Mouse (Mus musculus) T-helper 2 cell (primary cell): ENCODE data around the gene Nck2.
"Not testable (repeated sequence)": the region's sequence is repeated elsewhere in the genome, so short reads cannot be mapped to it uniquely, and the experiment has no call there.

Source experiments
- in situ Hi-C: fragments of 300-600 bp; cut with MboI, MseI; formaldehyde crosslinking; loops from one replicate; pipeline ENCODE4 v1.15.1; 2025; ENCODE audit warnings: high pct_unique_total_duplicates

The Nck2 gene

DNA sequence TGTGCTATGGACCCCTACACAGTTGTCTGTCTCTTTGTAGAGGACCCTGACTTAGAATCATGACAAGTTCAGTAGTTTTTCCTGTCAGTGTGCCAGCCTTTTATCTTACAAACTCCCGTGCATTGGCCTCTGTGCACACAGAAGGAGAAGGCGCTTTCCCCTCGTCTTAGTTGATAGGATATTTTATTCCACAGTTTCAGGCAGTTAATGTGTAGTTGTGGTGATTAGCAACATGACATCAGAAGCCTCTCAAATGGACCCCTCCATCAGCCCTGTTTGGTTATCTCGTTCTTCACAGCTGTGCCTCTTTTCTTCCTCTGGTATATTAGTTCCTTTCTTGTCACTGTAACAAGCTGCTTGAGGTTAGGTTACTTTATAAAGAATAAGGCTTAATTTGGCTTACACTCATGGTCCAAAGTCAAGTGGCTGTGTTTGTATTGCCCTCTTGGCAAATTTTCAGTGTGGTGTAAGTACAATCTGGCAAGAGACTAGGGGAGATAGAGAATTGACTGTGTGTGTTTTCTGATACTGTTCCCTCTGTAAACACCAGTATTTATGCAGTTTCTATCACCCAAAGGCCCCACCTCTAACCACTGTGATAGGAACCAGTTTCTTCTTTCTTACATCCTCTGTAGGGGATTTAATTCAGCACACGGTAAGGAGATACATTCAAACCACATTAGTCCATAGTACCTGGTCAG, 89.8 kb downstream of the Nck2 start:
- in situ Hi-C loops: loop anchor here (10.0 kb wide), 1 partner anchor 401 kb away; the partner anchor contains the start of gene Tpp2

DNA sequence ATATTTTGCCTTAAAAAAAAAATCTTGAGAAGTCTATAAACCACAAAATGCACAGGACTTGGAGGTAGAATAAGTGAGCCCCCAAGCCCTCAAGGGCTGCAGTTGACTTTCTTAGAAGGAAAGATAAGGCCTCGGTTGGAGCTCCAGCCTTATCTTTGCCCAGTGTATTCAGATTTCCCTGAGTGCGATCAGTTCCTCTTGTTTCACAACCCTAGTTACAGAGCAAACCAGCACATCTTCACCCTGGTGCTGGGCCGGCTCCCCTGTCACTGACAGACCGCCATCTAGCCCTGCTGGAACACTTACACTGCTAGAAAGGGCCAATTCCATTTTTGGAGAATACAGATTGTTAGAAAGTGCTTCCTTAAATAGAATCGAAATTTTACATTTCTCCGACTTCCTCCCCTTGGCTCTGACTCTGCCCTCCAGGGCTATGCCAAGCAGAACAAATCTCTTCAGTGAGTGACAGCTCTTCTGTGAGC, 91.2 kb downstream of the Nck2 start:
- in situ Hi-C loops: loop anchor here (10.0 kb wide), 1 partner anchor 399 kb away; the partner anchor contains the start of gene Tpp2

DNA sequence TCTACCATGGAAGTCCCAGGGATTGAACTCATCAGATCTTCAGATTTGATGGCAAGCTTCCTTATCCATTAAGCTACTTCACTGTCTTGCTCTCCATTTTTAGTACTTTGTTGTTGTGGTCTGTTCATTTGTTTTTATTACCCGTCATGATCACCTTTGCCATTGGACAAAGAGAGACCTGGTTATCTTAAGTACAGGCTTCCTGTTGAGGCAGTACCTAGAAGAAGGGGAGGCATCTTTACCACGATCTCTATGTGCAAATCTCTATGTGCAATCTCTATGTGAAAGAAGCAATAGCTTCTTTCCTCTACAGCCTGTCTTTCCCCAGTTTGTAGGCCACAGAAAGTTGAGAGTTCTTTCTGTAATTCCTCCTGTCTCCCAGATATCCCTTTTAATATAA, 91.9 kb downstream of the Nck2 start:
- in situ Hi-C loops: loop anchor here (10.0 kb wide), 1 partner anchor 399 kb away; the partner anchor contains the start of gene Tpp2

DNA sequence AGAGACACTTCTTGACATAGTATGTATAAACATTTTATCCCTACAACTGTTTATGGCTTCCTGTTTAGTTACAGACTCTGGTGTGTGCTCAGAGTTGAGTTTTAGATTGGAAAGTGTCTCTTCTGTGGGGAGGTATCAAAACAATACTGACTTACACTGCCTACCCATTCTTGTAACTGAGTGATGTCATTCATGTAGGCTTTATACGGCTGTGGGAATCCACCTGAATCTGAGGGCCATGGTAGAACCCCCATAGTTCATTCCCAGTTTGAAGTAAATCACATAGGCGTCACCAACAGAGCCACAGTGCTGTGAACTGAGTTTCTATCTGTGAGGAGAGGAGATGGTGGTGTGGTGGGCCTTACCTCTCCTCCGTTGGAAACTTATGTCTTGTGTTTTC, 92.6 kb downstream of the Nck2 start:
- in situ Hi-C loops: loop anchor here (10.0 kb wide), 1 partner anchor 398 kb away; the partner anchor contains the start of gene Tpp2

DNA sequence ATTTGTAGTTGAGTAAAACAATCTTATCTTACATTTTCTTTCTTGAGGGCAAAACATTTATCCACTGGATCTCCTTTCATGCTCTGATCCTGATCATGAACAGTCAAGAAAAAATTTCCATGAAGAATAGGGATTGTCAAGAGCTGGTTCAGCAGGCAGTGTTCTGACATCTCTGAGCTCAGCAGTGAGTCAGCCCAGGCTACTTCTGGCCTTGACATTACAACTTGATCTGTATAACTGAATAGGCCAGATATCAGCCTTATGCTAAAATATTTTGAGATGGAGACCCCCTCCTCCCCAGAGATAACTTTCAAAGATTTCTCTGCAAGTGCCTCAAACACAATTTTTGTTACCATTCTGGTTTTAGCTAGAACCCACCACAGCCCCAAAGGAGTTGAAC, 93.1 kb downstream of the Nck2 start:
- in situ Hi-C loops: loop anchor here (10.0 kb wide), 1 partner anchor 397 kb away; the partner anchor contains the start of gene Tpp2

DNA sequence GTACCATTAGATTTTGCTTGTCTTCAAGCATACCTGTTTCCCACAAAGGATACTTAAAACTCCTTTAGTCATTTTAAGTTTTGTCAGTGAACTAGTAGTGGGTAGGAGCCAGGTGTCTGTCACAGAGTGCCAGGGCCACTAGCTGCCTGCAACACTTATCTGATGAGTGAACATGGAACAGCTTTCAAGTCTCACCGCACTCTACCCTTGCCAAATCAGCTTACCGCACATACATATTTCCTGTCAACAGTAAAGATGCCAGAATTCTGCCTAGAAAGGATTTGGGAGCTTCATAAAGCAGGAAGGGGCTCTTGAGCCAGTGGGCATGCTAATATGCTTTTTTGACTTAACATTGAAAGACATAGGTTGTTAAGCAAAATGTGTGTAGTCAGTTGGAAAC, 94.3 kb downstream of the Nck2 start:
- in situ Hi-C loops: loop anchor here (10.0 kb wide), 1 partner anchor 396 kb away; the partner anchor contains the start of gene Tpp2

DNA sequence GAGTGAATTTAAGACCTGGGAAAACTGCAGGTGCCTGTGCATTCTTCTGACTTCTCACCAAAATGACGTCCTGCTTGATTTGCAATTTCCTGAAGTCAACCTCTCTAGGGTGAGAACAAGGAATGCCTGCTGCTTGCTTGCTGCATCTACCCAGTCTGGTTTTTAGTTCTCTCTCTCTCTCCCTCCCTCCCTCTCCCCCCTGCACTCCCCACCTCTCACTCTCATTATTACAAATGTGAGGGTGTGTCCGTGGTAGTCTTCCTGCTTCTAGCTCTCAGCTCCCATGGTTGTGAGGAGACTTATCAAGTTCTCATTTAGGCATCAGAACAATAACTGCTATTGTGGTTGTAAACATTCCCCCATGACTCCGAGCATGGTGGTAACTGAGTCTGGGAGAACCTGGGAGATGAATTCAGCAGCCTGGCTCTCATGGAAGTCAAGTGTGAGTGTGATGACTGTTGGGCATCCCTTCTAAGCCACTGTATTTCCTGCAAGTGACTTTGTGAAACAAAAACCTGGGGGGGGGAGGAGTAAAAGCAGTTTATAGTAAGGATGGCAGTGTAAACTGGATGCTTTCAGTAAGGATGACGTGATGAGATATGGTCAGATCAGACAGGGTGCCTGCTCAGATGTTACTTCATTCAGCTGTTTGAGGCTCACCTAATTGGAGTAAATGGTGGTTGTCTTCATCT, 95.5 kb downstream of the Nck2 start:
- in situ Hi-C loops: loop anchor here (5.0 to 10.0 kb wide), 2 partner anchors 63 to 395 kb away; partner anchors contain the start of gene Tpp2

DNA sequence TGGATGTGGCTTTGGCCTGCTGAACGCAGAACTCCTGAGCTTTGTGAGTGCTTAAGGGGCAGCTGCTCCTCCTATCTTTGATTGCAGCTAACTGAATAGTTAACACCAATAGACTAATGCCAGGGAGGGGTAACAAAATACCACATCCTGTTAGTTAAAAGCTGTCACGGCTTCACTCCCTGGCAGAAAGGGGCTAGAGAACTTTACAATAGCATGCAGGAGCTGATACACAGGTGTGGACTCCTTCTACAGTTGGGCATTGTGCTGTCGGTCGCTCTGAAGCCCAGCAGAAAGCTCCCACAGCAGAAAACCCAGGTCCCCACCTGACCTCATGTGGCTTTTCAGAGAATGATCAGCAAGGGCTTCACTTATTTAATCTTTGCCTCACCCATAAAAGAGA, 98.0 kb downstream of the Nck2 start:
- in situ Hi-C loops: loop anchor here (5.0 kb wide), 1 partner anchor 65 kb away; no protein-coding TSS in a partner anchor

DNA sequence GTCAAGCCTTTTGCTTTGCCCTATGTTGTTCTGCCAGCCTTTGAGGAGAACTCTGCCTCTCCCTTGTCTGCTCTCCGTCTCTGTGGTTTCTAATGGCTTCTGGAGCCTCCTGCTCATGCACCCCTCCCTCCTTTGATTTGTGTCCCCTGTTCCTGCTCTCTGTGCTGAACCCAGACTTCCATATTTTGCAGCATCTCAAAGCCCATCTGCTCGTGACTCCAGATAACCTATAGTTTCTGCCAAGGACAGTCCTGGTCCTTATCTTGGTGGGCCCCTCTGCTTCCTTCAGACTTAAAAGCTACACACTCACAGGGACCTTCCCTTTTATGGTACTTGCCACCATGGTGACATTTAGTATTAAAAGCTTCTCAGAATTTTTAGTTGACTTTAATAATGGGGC, 103.3 kb downstream of the Nck2 start:
- in situ Hi-C loops: no loop called here

DNA sequence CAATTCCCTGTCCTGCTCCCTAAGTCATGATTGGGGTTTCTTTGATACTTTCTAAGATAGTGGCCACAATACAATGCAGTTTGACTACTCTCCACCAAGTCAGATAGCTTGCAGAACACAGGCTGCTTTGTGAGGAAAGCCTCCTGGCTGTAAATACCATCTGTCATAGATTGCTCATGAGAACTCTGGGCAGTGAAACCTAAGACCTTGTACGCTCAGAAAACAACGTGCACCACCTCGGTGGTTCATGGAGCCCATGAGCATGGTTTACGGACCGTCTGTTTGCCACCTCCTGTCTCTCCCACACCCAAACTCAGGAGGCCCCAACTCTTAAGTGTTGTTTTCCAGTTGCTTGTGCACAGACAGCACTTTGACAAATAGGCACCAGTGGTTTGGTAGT, 104.4 kb downstream of the Nck2 start:
- in situ Hi-C loops: no loop called here

DNA sequence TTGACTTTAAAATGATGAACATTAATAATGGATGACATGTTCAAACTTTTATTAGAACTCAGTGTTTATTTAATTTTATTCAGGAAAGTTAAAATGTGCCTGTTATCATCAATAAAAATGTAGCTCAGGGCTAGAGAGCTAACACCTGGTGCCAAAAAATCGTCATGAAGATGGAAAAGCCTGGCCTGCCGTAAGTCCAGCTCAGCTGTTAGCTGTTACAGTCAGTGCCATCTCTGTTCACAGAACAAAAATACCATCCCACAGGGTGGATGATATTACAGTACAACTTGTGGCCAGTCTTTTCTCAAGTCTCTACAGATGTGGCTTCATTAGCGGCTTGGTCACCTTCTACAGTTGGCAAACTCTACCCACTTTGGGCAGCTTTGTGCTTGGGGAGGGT, 106.1 kb downstream of the Nck2 start:
- in situ Hi-C loops: no loop called here

DNA sequence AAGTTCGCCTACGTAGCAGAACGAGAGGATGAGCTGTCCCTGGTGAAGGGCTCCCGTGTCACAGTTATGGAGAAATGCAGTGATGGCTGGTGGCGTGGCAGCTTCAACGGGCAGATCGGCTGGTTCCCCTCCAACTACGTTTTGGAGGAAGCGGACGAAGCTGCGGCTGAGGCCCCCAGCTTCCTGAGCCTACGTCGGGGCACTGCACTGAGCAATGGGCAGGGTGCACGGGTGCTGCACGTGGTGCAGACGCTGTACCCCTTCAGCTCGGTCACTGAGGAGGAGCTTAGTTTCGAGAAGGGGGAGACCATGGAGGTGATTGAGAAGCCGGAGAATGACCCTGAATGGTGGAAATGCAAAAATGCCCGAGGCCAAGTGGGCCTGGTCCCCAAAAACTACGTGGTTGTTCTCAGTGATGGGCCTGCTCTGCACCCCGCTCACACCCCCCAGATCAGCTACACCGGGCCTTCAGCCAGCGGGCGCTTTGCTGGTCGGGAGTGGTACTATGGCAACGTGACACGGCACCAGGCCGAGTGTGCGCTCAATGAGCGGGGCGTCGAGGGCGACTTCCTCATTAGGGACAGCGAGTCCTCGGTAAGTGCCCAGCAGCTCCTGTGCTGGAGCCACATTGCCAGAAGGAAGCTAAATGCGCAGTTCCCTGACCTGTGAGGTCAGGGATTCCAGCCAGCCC, 109.8 kb downstream of the Nck2 start:
- in situ Hi-C loops: not testable (repeated sequence)

DNA sequence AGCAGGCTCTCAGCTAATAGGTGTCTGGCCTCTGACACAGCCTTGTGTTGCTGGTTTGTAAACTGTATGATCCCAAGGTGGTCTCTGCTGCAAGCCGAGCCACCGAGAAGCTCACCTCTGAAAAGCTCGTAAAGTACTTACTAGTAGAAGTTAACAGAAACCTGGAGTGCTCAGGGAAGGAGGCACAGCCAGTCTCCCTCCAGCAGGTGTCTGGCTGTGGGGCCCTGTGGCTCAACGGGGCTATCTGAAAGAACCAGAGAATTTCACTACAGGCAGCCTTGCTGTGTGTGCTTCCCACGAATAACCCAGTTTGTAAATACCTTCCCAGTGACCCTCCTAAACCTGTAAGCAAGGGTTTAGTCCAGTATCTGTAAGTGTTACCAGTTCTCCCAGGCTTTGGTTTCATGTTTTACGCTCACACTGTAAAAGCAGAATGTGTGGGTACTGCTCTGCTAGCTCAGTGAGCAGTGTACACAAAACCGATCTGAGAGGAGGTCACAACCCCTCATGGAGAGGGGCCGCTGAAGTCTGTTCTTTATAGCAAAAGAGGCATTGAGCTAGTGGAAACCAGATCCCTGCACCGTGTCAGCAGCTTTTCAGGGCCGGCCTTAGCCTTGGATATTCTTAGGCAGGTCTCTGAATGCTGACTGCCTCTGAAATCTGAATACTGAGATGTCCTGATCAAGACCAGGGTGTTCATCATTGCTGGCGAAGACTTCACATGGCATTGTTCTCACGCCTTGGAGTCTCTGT, 111.0 kb downstream of the Nck2 start:
- in situ Hi-C loops: no loop called here

DNA sequence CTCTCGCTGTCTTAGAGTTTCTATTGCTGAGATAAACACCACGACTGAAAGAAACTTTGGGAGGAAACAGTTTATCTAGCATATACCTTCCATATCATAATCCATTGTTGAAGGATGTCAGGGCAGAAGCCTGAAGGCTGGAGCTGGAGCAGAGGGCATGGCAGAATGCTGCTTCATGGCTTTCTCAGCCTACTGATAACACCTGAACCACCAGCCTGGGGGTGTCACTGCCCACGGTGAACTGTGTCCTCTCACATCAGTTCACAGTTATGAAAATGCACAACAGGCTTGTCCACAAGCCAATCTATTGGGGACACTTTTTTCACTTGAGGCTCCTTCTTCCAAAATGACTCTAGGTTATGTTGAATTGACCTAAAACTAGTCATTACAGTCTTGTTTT, 114.0 kb downstream of the Nck2 start:
- in situ Hi-C loops: no loop called here

DNA sequence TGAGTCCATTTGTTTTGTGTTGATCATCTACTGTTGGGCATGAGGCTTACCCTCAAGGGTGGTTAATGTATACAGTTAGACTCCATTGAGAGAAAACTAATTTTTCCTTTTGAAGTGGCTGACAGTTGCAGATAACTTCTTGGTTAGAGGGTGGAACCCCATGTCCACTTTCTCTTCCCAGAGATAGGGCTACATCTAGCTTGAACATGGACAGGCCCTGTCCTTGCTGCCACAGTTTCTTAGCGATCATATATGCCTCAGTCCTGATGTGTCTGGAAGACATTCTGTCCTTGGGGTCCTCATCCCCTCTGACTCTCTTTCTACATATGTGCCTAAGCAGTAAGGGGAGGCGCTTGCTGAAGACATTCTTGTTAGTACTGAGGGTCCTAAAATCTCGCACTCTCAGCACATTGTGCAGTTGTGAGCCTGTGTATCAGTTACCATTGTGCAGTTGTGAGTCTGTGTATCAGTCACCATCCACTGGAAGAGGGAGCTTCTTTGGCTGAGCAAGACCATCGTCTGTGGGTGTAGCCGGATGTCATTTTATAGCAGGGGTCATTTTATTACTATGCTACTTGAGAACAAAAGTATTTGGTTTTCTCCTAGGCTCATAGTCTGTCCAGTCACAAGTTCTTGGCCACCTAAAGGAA, 114.8 kb downstream of the Nck2 start:
- in situ Hi-C loops: no loop called here

DNA sequence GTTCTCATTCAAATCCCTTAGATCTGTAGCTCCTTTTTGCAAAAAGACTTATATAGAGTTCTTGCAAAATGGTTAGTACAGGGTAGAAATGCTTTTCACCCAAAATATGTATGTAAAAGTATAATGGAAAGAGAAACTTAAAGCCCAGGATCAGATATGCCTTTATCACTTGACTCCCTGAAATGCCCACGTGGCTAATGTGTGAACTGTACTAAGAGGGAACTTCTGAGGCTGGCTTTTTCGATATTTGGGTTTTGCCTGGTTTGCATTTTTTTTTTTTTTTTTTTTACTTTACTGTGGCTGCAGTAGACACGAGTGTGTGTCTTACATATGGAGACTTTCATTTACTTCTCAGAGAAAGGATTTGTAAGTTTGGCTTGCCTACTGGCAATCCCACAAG, 116.7 kb downstream of the Nck2 start:
- in situ Hi-C loops: no loop called here

DNA sequence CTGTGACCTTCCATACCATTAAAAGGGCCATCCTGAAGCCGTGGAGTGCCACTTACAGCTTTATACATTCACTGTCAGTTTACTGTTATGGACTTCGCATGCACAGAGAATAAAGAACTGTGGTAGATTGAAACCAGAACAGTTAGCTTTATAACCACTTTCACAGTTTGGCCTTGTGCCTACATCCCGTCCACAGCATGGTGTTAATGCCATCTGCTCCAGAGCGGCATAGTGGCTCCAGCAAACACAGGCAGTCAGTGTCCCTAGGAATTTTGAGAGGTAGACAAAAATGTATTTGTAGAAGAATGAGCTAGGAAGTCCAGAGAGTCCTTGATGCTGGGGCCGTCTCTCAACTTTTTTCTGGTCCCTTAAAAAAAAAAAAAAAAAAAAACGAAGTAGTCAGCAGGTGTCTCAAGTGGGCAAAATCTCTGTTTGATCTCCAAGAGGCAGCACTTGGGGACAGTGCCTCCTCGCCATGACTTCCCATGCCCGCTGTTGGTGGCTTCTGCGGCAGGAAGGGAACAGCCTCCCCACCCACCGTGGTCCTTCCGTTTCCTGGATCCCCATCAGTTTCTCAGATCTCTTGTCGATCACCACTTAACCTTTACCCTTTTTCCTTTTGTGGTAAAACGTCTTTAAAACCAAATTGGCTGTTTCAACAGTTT, 117.8 kb downstream of the Nck2 start:
- in situ Hi-C loops: no loop called here

DNA sequence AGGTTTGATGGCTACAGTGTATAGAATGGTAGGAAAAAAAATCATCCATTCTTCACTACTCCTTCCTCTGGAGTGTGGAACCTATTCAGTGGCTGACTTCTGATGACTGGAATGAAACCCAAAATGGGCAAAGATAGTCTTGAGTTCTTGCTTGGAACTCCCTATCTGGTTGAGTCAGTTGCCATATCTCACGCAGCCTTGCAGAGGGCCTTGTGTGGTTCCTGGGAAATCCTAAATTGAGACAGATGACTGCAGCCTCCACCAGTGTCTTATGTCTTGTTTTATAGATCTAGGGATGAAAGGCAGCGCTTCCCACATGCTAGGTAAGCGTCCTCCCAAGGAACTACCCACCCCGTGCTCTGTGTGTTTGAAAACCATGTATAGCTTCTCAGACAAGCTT, 120.9 kb downstream of the Nck2 start:
- in situ Hi-C loops: no loop called here

DNA sequence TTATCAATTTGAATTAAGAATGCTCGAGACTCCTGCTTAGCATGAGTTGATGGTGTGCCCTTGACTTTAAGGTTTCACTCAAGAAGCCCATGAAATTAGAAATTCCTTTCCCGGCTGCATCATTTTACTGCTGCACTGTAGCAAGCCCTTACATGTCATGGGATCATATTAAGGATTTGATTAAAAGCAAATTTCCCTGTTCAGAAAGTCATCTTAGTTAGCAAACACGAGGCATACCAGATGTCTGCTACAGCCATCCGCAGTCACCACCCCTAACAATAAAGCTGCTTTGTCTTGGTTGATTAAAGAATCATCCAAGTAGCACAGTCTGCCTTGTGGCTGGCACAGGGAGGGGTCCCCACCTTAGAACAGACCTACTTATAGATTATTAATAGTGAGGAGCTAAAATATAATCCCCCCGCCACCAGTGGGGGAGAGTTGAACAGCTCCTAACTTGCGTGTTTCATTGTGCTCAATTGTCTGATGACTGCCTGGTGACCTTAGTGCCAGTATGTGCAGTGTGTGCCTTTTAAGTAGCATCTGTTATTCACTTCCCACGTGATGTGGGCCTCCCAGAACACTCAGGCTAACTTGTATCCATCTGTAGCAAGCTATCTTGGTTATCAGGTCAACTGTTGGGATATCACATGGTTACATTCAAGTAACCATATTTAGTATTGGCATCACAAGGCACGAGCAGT, 122.4 kb downstream of the Nck2 start:
- in situ Hi-C loops: no loop called here

DNA sequence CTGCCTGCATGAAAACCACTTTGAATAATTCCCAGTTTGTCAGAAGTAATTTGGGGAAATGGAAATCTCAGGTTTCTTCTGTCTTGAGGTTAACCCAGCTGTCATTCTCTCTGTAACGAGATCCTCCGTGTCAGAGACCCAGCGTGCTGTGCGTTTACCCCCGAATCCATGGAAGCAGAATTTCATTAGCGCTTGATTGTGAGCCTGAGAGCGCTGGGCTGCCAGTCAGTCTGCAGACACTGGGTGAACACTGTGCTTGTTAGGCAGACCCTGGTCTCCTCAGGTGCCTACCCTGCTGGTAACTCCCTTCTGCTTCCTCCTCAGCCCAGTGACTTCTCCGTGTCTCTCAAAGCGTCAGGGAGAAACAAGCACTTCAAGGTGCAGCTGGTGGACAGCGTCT, 124.4 kb downstream of the Nck2 start:
- in situ Hi-C loops: no loop called here
